Mouse (Mus musculus): ENCODE results near the gene Klhl10. TPM values are rescaled to one million over a fixed set of nuclear protein-coding genes. Genes with fewer than 3 reads are reported as not detected.

Gene Klhl10
- total RNA-seq, 2 experiments from 2014 or later, result 0.64 to 1.4 TPM

DNA sequence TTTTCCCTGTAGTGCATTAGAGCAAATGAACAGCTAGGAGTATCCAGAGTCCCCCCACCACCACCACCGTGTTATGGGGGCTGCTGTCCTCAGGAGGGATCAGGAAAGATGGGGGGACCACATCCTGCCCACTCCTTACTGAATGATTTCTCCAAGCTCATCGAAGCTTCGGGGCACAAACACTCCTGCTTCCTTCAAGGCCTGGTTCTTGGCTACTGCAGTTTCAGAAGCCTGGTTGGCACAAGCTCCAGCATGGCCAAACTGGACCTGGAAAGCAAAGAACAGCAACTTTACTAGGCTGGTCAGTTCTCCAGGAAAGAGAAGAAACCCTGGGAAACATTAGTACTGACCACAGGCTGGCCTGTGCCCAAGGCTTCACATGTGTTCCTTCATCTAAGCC, 42.7 kb downstream of the Klhl10 start:
- H3K27ac ChIP-seq, result no peak overlapping the region
- no peak for TF ChIP-seq CTCF (conservative IDR thresholded peaks at IDR 0.05)
- no peak for DNase-seq (ENCODE audit: low spot score in 2 of 2)
- no peak overlapping the region for H3K4me3 ChIP-seq

DNA sequence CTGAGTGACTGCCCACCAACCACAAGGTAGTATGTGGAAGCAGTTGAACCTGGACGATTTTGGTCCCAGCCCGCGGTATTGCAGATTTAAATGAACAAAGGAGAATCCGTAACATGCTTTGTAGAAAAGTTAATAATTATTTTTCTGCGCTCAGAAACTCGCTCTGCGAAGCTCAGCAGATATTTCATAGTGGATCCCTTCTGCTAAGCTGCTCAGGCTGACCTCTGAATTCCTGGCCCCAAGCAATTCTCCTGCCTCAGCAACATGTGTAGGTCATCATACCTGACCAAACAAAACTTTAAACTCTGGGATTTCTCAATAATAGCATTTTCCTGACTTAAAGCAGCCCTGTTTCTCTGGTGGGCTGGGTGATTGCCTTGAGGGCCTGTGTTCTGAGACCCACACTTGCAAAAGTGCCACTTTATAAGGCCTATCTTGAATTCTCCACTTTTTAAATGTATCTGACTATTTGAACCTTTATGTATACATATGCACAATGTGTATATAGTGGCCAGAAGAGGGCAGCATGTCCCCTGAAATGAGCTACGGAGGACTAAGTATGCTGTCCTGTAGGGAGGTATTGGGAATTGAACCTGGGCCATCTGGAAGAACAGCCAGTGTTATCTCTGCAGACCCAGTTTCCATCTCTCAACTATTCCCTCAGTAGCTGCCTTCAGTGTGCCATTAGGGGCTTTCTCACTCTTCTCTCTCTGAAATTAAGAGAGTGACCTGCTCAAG, 44.3 kb downstream of the Klhl10 start:
- TF ChIP-seq CTCF (conservative IDR thresholded peaks at IDR 0.05), result peak; percentile 68
- DNase-seq (ENCODE audit: low spot score in 2 of 2), result no peak
- no peak overlapping the region for H3K4me3 ChIP-seq

DNA sequence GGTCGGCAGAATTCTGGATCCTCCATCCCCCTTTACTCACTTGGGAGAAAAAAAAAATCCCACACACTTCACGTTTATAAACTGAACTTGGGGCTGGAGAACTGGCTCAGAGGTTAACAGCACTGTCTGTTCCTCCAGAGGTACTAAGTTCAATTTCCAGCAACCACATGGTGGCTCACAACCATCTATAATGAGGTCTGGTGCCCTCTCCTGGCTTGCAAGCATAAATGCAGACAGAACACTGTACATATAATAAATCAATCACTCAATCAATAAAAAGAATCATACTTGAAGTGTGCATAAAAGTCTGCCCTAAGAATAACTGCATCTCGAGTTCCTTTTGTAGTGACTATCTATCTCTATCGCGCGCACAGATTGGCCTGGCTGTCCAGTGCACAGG, 49.2 kb downstream of the Klhl10 start:
- DNase-seq (ENCODE audit: low spot score in 2 of 2), result no peak
- H3K4me3 ChIP-seq, result no peak overlapping the region
- H3K27ac ChIP-seq, result no peak overlapping the region
- TF ChIP-seq CTCF (conservative IDR thresholded peaks at IDR 0.05), result peak; percentile 64

More for the DNA sequence above, 44.3 kb downstream of the Klhl10 start:
- no peak overlapping the region for H3K27ac ChIP-seq

DNA sequence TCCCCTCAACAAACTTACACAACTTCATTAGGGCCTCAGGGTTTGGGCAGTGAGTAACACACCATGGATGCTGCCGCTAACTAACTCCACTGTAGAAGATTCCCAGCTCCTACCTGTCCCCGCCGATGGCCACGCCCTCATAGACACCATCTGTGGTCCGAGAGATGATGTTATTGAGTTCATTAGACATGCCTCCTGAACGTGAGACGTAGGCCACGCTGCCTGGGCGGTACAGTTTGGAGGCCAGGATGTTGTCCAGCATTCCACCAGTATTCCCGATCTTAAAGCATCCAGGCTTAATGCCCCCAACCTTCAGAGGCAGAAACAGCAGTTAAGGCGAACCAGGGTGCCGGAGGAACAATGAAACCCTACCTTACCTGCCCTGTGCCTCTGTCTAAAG, 52.1 kb downstream of the Klhl10 start:
- DNase-seq (ENCODE audit: low spot score in 2 of 2), result no peak
- Histone ChIP-seq H3K4me3 (no peak overlapping the region), H3K27ac (no peak overlapping the region)
- TF ChIP-seq CTCF (conservative IDR thresholded peaks at IDR 0.05), result no peak

DNA sequence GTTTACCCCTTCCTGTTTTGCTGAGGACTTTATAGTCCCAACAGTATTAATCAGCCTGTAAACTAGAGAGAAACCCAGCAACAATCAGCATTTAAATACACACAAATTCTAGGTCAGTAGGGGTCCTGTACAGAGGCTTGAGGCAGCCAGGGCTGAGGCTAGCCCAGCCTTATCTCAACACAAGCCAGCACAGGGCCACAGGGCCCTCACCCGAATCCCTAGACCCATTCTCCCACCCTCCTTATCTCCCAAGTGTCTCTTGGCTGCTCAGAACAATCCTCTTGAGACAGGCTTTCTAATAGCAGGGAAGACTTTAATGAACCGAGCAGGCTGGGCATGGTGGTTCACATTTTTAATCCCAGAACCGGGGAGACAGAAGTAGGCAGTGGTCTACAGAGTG, 58.5 kb downstream of the Klhl10 start:
- TF ChIP-seq CTCF (conservative IDR thresholded peaks at IDR 0.05), result no peak
- Histone ChIP-seq H3K4me3 (no peak overlapping the region), H3K27ac (no peak overlapping the region)
- DNase-seq (ENCODE audit: low spot score in 2 of 2), result no peak

DNA sequence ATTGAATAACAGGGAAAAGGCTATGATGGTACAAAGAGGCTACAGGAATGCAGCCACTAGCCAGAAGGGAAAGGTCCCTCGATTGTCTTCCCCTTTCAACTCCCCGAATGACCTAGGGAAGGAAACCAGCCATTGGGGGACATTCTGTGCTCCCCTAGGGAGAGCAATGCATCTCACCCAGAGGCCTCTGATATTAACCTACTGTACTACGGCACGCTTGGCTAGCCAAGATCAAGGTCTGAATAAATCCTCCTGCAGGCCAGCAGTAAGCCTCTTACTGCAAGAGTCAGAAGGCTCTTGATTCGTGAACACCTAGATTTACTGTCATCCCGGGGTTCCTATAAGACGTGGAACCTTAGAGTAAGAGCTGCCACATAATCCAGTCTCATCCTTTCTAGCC, 58.9 kb downstream of the Klhl10 start:
- no peak for DNase-seq (ENCODE audit: low spot score in 2 of 2)
- Histone ChIP-seq H3K27ac (no peak overlapping the region), H3K4me3 (no peak overlapping the region)
- TF ChIP-seq CTCF (conservative IDR thresholded peaks at IDR 0.05), result no peak

DNA sequence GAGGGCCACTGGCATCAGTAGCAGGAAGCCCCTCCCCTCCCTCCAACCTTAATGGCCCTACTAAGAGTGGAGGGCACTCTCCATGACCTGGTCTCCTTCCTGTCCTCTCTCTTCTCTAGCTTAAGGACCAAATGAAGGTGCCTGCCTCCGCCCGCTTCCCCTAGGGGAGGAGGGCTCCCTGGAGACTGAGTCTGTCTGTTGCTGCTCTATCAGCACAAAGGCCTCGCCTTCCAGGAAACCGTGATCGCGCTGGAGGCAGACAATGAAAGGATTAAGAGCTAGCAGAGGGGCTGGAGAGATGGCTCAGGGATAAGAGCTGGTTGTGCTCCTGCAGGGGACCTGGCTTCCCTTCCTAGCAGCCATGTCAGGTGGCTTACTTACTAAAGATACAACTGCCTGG, 59.6 kb downstream of the Klhl10 start:
- no peak for TF ChIP-seq CTCF (conservative IDR thresholded peaks at IDR 0.05)
- no peak for DNase-seq (ENCODE audit: low spot score in 2 of 2)
- Histone ChIP-seq H3K27ac (no peak overlapping the region), H3K4me3 (no peak overlapping the region)

DNA sequence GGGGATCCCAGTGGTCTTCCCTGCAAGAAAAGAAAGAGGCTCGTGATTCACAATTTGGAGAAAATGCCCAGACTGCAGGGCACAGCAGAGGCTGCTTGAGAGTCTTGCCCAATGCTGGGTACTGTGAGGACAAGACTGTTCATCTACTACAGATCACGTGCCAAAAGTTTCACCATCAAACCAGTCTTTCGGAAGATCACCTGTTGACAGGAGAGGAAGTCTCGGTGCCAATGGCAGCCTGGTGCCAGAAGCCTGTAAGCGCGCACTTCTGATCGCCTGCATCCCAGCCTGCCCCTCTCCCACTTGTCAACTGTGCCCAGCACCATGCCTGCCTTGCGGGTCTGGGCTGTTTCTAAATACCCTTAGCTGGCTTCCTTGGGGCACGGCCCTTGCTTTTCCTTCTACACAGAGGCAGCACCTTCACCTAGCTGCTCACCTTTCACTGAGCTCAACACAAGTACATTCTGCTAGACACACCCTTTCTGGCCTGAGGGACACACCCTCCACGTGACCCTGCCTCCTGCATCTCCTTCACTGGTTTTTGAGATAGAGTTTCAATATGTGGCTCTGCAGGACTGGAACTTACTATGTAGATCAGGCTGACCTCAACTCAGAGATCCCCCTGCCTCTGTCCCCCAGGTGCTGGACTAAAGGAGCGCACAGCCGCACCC, 63.4 kb downstream of the Klhl10 start:
- no peak for DNase-seq (ENCODE audit: low spot score in 2 of 2)
- H3K4me3 ChIP-seq, result no peak overlapping the region
- TF ChIP-seq CTCF (conservative IDR thresholded peaks at IDR 0.05), result no peak
- no peak overlapping the region for H3K27ac ChIP-seq

DNA sequence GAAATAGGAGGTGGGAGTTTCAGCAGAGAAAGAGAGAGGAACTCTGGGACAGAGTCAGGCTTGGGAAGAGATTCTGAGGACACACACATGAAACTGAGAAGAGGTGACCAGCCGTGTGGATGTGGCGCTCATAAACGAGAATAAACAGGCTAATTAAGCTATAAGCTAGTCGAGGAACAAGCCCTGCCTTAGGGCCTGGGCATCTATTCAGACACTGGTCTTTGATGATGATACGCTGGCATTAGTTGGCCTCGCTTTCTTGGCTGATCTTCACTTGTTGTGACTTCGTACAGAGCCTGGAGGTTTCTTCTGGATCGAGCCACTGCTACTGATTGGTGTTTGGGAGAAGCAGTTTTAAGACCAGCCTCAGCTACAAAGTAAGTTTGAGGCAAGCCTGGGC, 64.3 kb downstream of the Klhl10 start:
- DNase-seq (ENCODE audit: low spot score in 2 of 2), result no peak
- Histone ChIP-seq H3K4me3 (no peak overlapping the region), H3K27ac (no peak overlapping the region)
- no peak for TF ChIP-seq CTCF (conservative IDR thresholded peaks at IDR 0.05)

Small RNA genes within 50 kb of the gene (microRNA-seq; reads per million reads assigned to microRNA genes)
- 0 reads per million in 2 experiments for gene Gm27374
- gene Mir7116, result 0 reads per million in 2 experiments

Other genes with a start within 250 kb of the Klhl10 start
- 1 to 10 TPM; 3.6 to 3.7 TPM for gene Krt9, start 248.7 kb upstream of the Klhl10 start, total RNA-seq (2021)
- not detected for gene Krt14, start 234.4 kb upstream of the Klhl10 start, total RNA-seq (2021)
- not detected for gene Krt16, start 193.0 kb upstream of the Klhl10 start, total RNA-seq (2021)
- gene Krt17, start 180.9 kb upstream of the Klhl10 start, total RNA-seq (2021), result not detected
- not detected for gene Krt42, start 172.0 kb upstream of the Klhl10 start, total RNA-seq (2021)
- gene Eif1, start 122.0 kb upstream of the Klhl10 start, total RNA-seq (2021), result 100 to 1,000 TPM; 713 to 750 TPM
- not detected for gene Gast, start 107.5 kb upstream of the Klhl10 start, total RNA-seq (2021)
- 100 to 1,000 TPM; 169 to 174 TPM for gene Hap1, start 85.8 kb upstream of the Klhl10 start, total RNA-seq (2021)
- 10 to 100 TPM; 34.1 to 35.6 TPM for gene Jup, start 44.2 kb upstream of the Klhl10 start, total RNA-seq (2021)
- 1 to 10 TPM; 9.4 to 9.5 TPM for gene P3h4, start 27.1 kb upstream of the Klhl10 start, total RNA-seq (2021)
- gene Fkbp10, start 26.2 kb upstream of the Klhl10 start, total RNA-seq (2021), result 1 to 10 TPM; 4.4 to 5.8 TPM
- gene Nt5c3b, start 109 bp upstream of the Klhl10 start, total RNA-seq (2021), result 10 to 100 TPM; 58.4 to 58.7 TPM
- gene Klhl11, start 30.8 kb downstream of the Klhl10 start, total RNA-seq (2021), result 100 to 1,000 TPM; 119 to 121 TPM
- 100 to 1,000 TPM; 103 to 117 TPM for gene Acly, start 86.1 kb downstream of the Klhl10 start, total RNA-seq (2021)
- gene Ttc25, start 103.7 kb downstream of the Klhl10 start, total RNA-seq (2021), result 1 to 10 TPM; 1.3 to 1.7 TPM
- 100 to 1,000 TPM; 168 to 183 TPM for gene Cnp, start 133.0 kb downstream of the Klhl10 start, total RNA-seq (2021)
- gene Nkiras2, start 177.3 kb downstream of the Klhl10 start, total RNA-seq (2021), result 10 to 100 TPM; 11.8 to 13.1 TPM
- 100 to 1,000 TPM; 242 to 257 TPM for gene Dnajc7, start 178.3 kb downstream of the Klhl10 start, total RNA-seq (2021)